Mouse (Mus musculus) limb, embryonic 14.5 days (tissue): ENCODE measurements around the gene Sh3pxd2a. TPM values are rescaled to one million over a fixed set of nuclear protein-coding genes. Genes with fewer than 3 reads are reported as not detected.

Experiments used
- ATAC-seq: fragments of 200-750 bp; cut with Nextera tagmentation; 2 replicates; pipeline ENCODE4 v1.8.0; 2017; ENCODE audit warnings: low read depth, moderate number of reproducible peaks, moderate TSS enrichment; ENCODE audit not compliant: low FRiP score
- DNase-seq: peaks from one replicate; pipeline ENCODE4 v3.0.0-alpha.2; 2015; ENCODE audit warnings: low spot score
- H3K27ac ChIP-seq: fragments of 300-500 bp; sonication (generic); replicated peaks from 2 replicates; pipeline ENCODE4 v1.5.1; 2014; ENCODE audit warnings: low read depth, mild to moderate bottlenecking, low read length, moderate library complexity, mixed read lengths
- H3K27me3 ChIP-seq: fragments of 300-500 bp; sonication (generic); 2 replicates; pipeline ENCODE4 v1.6.1; 2014; ENCODE audit warnings: low read length, mixed read lengths; ENCODE audit not compliant: control insufficient read depth, insufficient read depth
- H3K36me3 ChIP-seq: fragments of 300-500 bp; sonication (generic); 2 replicates; pipeline ENCODE4 v1.6.1; 2014; ENCODE audit warnings: mild to moderate bottlenecking, low read length, moderate library complexity, mixed read lengths; ENCODE audit not compliant: control insufficient read depth, insufficient read depth
- H3K4me1 ChIP-seq: fragments of 300-500 bp; sonication (generic); 2 replicates; pipeline ENCODE4 v1.6.1; 2014; ENCODE audit warnings: antibody characterized with exemption, low read length, mixed read lengths; ENCODE audit not compliant: control insufficient read depth, insufficient read depth
- H3K4me2 ChIP-seq: fragments of 300-500 bp; sonication (generic); replicated peaks from 2 replicates; pipeline ENCODE4 v1.6.1; 2014; ENCODE audit warnings: low read depth, mild to moderate bottlenecking, low read length, moderate library complexity; ENCODE audit not compliant: severe bottlenecking
- H3K4me3 ChIP-seq: fragments of 300-500 bp; sonication (generic); replicated peaks from 2 replicates; pipeline ENCODE4 v1.5.1; 2014; ENCODE audit warnings: low read length
- H3K9ac ChIP-seq: fragments of 300-500 bp; sonication (generic); 2 replicates; pipeline ENCODE4 v1.6.1; 2014; ENCODE audit warnings: mild to moderate bottlenecking, low read depth, low read length, moderate library complexity; ENCODE audit not compliant: severe bottlenecking
- H3K9me3 ChIP-seq: fragments of 300-500 bp; sonication (generic); 2 replicates; pipeline ENCODE4 v1.6.1; 2016; ENCODE audit warnings: low read length; ENCODE audit not compliant: control insufficient read depth
- POLR2A ChIP-seq: fragments of 200-500 bp; IDR thresholded peaks from 2 replicates; pipeline ENCODE4 v1.8.0; 2012; ENCODE audit warnings: inconsistent platforms, mild to moderate bottlenecking, moderate library complexity, borderline replicate concordance; ENCODE audit not compliant: insufficient read depth, insufficient read length; ENCODE audit errors: extremely low read depth
- WGBS: fragments of 180-500 bp; shearing (Covaris S2); extraction: QIAGEN DNeasy Blood & Tissue Kit; methylation state at CpG from one replicate; pipeline ENCODE4 v1.1.7; 2014; 5-methylcytosine and 5-hydroxymethylcytosine counted together
- polyA plus RNA-seq, 2 experiments: library from polyadenylated mRNA; depleted of rRNA in 1 of 2; stranded (reverse) in 1 of 2; unstranded in 1 of 2; fragments of >200 nt; fragmentation: Nextera tagmentation in 1 of 2; extraction: Ambion mirVana in 1 of 2; gene quantifications; 2 replicates each; pipeline versions ENCODE4 v1.2.1 to v1.2.3; 2012 to 2014

Sh3pxd2a gene
- polyA plus RNA-seq, 2 experiments = 17.1 to 61.7 TPM

GRCm38 (mm10) chr19:47461386-47461785 is 2.8 kb downstream of the Sh3pxd2a start:
- ATAC-seq = no peak
- no peak for DNase-seq
- Histone ChIP-seq H3K9ac (no peak overlapping the region), H3K4me2 (no peak overlapping the region), H3K36me3 (no peaks in the 10 kb centered on the region), H3K4me3 (no peak overlapping the region), H3K9me3 (no peaks in the 10 kb centered on the region), H3K4me1 (peaks cover 29% of the 10 kb centered on the region), H3K27me3 (no peaks in the 10 kb centered on the region), H3K27ac (no peak overlapping the region)
- WGBS = 89% methylated on average over 9 of the region's 9 CpGs
- no peak for TF ChIP-seq POLR2A

- peaks cover 29% of the 10 kb centered on the region for H3K4me1 ChIP-seq
- no peak for TF ChIP-seq POLR2A
These were observed 3.9 kb downstream of the Sh3pxd2a start for GRCm38 (mm10) chr19:47460120-47460960.

GRCm38 (mm10) chr19:47459214-47459613 is 5.0 kb downstream of the Sh3pxd2a start:
- Histone ChIP-seq H3K9ac (no peak overlapping the region), H3K4me1 (peaks cover 36% of the 10 kb centered on the region), H3K4me2 (no peak overlapping the region), H3K36me3 (no peaks in the 10 kb centered on the region), H3K27me3 (no peaks in the 10 kb centered on the region), H3K9me3 (no peaks in the 10 kb centered on the region), H3K27ac (no peak overlapping the region), H3K4me3 (no peak overlapping the region)
- DNase-seq (no peak), ATAC-seq (no peak)
- no peak for TF ChIP-seq POLR2A
- 86% methylated on average over 5 of the region's 5 CpGs for WGBS

More at GRCm38 (mm10) chr19:47460120-47460960, 3.9 kb downstream of the Sh3pxd2a start:
- 55% methylated on average over 19 of the region's 19 CpGs for WGBS
- Histone ChIP-seq H3K4me2 (no peak overlapping the region), H3K27me3 (no peaks in the 10 kb centered on the region), H3K36me3 (no peaks in the 10 kb centered on the region), H3K27ac (no peak overlapping the region), H3K4me3 (no peak overlapping the region), H3K9me3 (no peaks in the 10 kb centered on the region), H3K9ac (no peak overlapping the region)
- ATAC-seq (no peak), DNase-seq (no peak)

GRCm38 (mm10) chr19:47458504-47459161 is 5.6 kb downstream of the Sh3pxd2a start:
- no peaks in the 10 kb centered on the region for H3K9me3 ChIP-seq
- DNase-seq (no peak), ATAC-seq (no peak)
- no peak overlapping the region for H3K27ac ChIP-seq
- H3K4me3 ChIP-seq = no peak overlapping the region
- H3K27me3 ChIP-seq = no peaks in the 10 kb centered on the region
- H3K4me2 ChIP-seq = no peak overlapping the region
- no peaks in the 10 kb centered on the region for H3K36me3 ChIP-seq
- H3K4me1 ChIP-seq = peaks cover 41% of the 10 kb centered on the region
- TF ChIP-seq POLR2A = no peak
- WGBS = 44% methylated on average over 17 of the region's 17 CpGs
- no peak overlapping the region for H3K9ac ChIP-seq

GRCm38 (mm10) chr19:47457711-47458503 is 6.3 kb downstream of the Sh3pxd2a start:
- peaks cover 38% of the 10 kb centered on the region for H3K4me1 ChIP-seq
- no peak overlapping the region for H3K27ac ChIP-seq
- no peak for ATAC-seq
- 50% methylated on average over 13 of the region's 13 CpGs for WGBS
- no peaks in the 10 kb centered on the region for H3K36me3 ChIP-seq
- H3K9ac ChIP-seq = no peak overlapping the region
- no peak overlapping the region for H3K4me2 ChIP-seq
- H3K4me3 ChIP-seq = no peak overlapping the region
- DNase-seq = no peak
- H3K9me3 ChIP-seq = no peaks in the 10 kb centered on the region
- TF ChIP-seq POLR2A = no peak
- no peaks in the 10 kb centered on the region for H3K27me3 ChIP-seq
